Mouse (Mus musculus): ENCODE measurements around the gene Gatad2b. TPM values are rescaled to one million over a fixed set of nuclear protein-coding genes. Genes with fewer than 3 reads are reported as not detected.

The Gatad2b gene
- polyA plus RNA-seq, 1 experiment from 2014 or later: 12.1 TPM

- Histone ChIP-seq H3K9ac (ENCODE audit: low read depth, low read length) (peak within 1 kb of the TSS; percentile 92), H3K4me1 (ENCODE audit: control insufficient read depth, insufficient read depth, low read depth, low read length) (peaks cover 16% of the 10 kb centered on the region), H3K27me3 (replicated peaks; ENCODE audit: control insufficient read depth, insufficient read depth, low read length) (no peaks in the 10 kb centered on the region), H3K9me3 (ENCODE audit: control insufficient read depth, low read length) (no peaks in the 10 kb centered on the region), H3K36me3 (ENCODE audit: control insufficient read depth, insufficient read depth, low read length) (peaks cover 10% of the 10 kb centered on the region; the same call in 1 of the 2 replicates), H3K4me3 (ENCODE audit: low read length) (peak within 1 kb of the TSS; percentile 92), H3K4me2 (ENCODE audit: low read length) (peak within 1 kb of the TSS; percentile 96), H3K27ac (ENCODE audit: low read depth, low read length) (peak within 1 kb of the TSS; percentile 87)
- under 1% methylated on average over 37 of the region's 40 CpGs for WGBS
- ATAC-seq: peak; percentile 97
Measured at GRCm38 (mm10) chr3:90253653-90254418, 39.1 kb upstream of the Gatad2b start, which contains the start of gene Crtc2. Gene Crtc2, plus strand, starts transcription at chr3:90254163.

- Histone ChIP-seq H3K27ac (ENCODE audit: low read depth, low read length) (peak overlapping the region; percentile 87), H3K4me1 (ENCODE audit: control insufficient read depth, insufficient read depth, low read depth, low read length) (peaks cover 14% of the 10 kb centered on the region), H3K9me3 (ENCODE audit: control insufficient read depth, low read length) (no peaks in the 10 kb centered on the region), H3K4me2 (ENCODE audit: low read length) (peak overlapping the region; percentile 96), H3K4me3 (ENCODE audit: low read length) (peak overlapping the region; percentile 92), H3K9ac (ENCODE audit: low read depth, low read length) (peak overlapping the region; percentile 92), H3K27me3 (replicated peaks; ENCODE audit: control insufficient read depth, insufficient read depth, low read length) (no peaks in the 10 kb centered on the region), H3K36me3 (ENCODE audit: control insufficient read depth, insufficient read depth, low read length) (peaks cover 16% of the 10 kb centered on the region)
- peak; percentile 46; the same call in 1 of the 2 replicates for ATAC-seq
- WGBS: 1% methylated on average over 41 of the region's 41 CpGs
Measured at GRCm38 (mm10) chr3:90254419-90255193, 38.4 kb upstream of the Gatad2b start.

- no peak for ATAC-seq
- 20% methylated on average over 2 of the region's 2 CpGs for WGBS
- Histone ChIP-seq H3K9ac (ENCODE audit: low read depth, low read length) (peak overlapping the region; percentile 92), H3K27me3 (replicated peaks; ENCODE audit: control insufficient read depth, insufficient read depth, low read length) (no peaks in the 10 kb centered on the region), H3K4me2 (ENCODE audit: low read length) (peak overlapping the region; percentile 96), H3K4me3 (ENCODE audit: low read length) (peak overlapping the region; percentile 92), H3K36me3 (ENCODE audit: control insufficient read depth, insufficient read depth, low read length) (peaks cover 22% of the 10 kb centered on the region), H3K9me3 (ENCODE audit: control insufficient read depth, low read length) (no peaks in the 10 kb centered on the region), H3K4me1 (ENCODE audit: control insufficient read depth, insufficient read depth, low read depth, low read length) (peaks cover 14% of the 10 kb centered on the region), H3K27ac (ENCODE audit: low read depth, low read length) (no peak overlapping the region; the same call in 1 of the 2 replicates)
Measured at GRCm38 (mm10) chr3:90255194-90255565, 37.8 kb upstream of the Gatad2b start.

GRCm38 (mm10) chr3:90255784-90256353 lies 37.1 kb upstream of the Gatad2b start:
- ATAC-seq: no peak
- no peaks in the 10 kb centered on the region for H3K9me3 ChIP-seq (ENCODE audit: control insufficient read depth, low read length)
- WGBS: 94% methylated on average over 14 of the region's 14 CpGs

DNA sequence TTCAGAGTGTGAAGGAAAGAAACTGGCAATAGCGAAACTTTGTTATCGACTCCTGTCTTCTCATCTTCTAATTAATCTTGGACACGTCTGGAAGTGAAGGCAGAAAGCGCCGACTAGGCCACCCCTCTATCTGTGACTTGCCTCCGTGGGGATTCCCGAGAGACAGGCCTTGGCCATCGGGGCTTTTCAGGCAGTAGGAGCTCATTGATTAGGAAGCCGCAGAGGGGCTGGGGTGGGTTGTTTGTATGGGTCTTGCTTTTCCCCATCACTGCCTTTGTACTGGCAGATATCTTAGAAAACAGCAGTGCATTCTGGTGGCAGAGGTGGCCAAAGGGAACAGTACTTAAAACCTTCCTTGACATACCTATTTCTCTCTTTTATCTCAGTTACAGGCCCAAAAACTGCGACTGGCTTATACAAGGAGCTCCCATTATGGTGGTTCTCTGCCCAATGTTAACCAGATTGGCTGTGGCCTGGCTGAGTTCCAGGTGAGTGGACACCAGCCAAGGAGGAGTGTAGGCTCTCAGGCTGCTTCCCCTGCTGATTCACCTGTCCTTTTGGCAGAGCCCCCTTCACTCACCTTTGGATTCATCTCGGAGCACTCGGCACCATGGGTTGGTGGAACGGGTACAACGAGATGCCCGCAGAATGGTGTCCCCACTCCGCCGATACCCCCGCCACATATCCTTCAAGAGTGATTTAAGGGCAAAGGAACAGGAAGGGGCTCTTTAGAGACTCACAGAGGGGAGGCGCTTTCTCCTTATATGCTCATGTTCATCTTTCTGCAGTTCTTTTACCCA lies 36.0 kb upstream of the Gatad2b start:
- 90% methylated on average over 19 of the region's 19 CpGs for WGBS

More at GRCm38 (mm10) chr3:90255784-90256353, 37.1 kb upstream of the Gatad2b start:
- no peaks in the 10 kb centered on the region for H3K27me3 ChIP-seq (replicated peaks; ENCODE audit: control insufficient read depth, insufficient read depth, low read length)
- H3K4me1 ChIP-seq (ENCODE audit: control insufficient read depth, insufficient read depth, low read depth, low read length): peaks cover 14% of the 10 kb centered on the region
- no peak overlapping the region; the same call in 1 of the 2 replicates for H3K4me2 ChIP-seq (ENCODE audit: low read length)
- peaks cover 29% of the 10 kb centered on the region for H3K36me3 ChIP-seq (ENCODE audit: control insufficient read depth, insufficient read depth, low read length)
- no peak overlapping the region for H3K4me3 ChIP-seq (ENCODE audit: low read length)
- no peak overlapping the region for H3K9ac ChIP-seq (ENCODE audit: low read depth, low read length)
- no peak overlapping the region for H3K27ac ChIP-seq (ENCODE audit: low read depth, low read length)

GRCm38 (mm10) chr3:90258521-90258920 lies 34.5 kb upstream of the Gatad2b start:
- Histone ChIP-seq H3K27me3 (replicated peaks; ENCODE audit: control insufficient read depth, insufficient read depth, low read length) (no peaks in the 10 kb centered on the region), H3K9me3 (ENCODE audit: control insufficient read depth, low read length) (no peaks in the 10 kb centered on the region), H3K4me1 (ENCODE audit: control insufficient read depth, insufficient read depth, low read depth, low read length) (peaks cover 14% of the 10 kb centered on the region), H3K4me2 (ENCODE audit: low read length) (no peak overlapping the region), H3K4me3 (ENCODE audit: low read length) (no peak overlapping the region), H3K27ac (ENCODE audit: low read depth, low read length) (no peak overlapping the region), H3K9ac (ENCODE audit: low read depth, low read length) (no peak overlapping the region), H3K36me3 (ENCODE audit: control insufficient read depth, insufficient read depth, low read length) (peaks cover 46% of the 10 kb centered on the region)
- WGBS: 91% methylated on average over 4 of the region's 4 CpGs
- no peak for ATAC-seq

More for the DNA sequence above, 36.0 kb upstream of the Gatad2b start:
- Histone ChIP-seq H3K9ac (ENCODE audit: low read depth, low read length) (no peak overlapping the region), H3K36me3 (ENCODE audit: control insufficient read depth, insufficient read depth, low read length) (peaks cover 33% of the 10 kb centered on the region), H3K27me3 (replicated peaks; ENCODE audit: control insufficient read depth, insufficient read depth, low read length) (no peaks in the 10 kb centered on the region), H3K4me2 (ENCODE audit: low read length) (no peak overlapping the region), H3K4me3 (ENCODE audit: low read length) (no peak overlapping the region), H3K4me1 (ENCODE audit: control insufficient read depth, insufficient read depth, low read depth, low read length) (peaks cover 14% of the 10 kb centered on the region), H3K9me3 (ENCODE audit: control insufficient read depth, low read length) (no peaks in the 10 kb centered on the region), H3K27ac (ENCODE audit: low read depth, low read length) (no peak overlapping the region)
- ATAC-seq: no peak

- ATAC-seq: no peak
- peaks cover 43% of the 10 kb centered on the region for H3K36me3 ChIP-seq (ENCODE audit: control insufficient read depth, insufficient read depth, low read length)
- H3K9me3 ChIP-seq (ENCODE audit: control insufficient read depth, low read length): no peaks in the 10 kb centered on the region
- 95% methylated on average over 5 of the region's 5 CpGs for WGBS
- peaks cover 10% of the 10 kb centered on the region for H3K4me1 ChIP-seq (ENCODE audit: control insufficient read depth, insufficient read depth, low read depth, low read length)
- no peaks in the 10 kb centered on the region for H3K27me3 ChIP-seq (replicated peaks; ENCODE audit: control insufficient read depth, insufficient read depth, low read length)
- no peak overlapping the region for H3K4me3 ChIP-seq (ENCODE audit: low read length)
- H3K27ac ChIP-seq (ENCODE audit: low read depth, low read length): no peak overlapping the region
- no peak overlapping the region for H3K4me2 ChIP-seq (ENCODE audit: low read length)
- H3K9ac ChIP-seq (ENCODE audit: low read depth, low read length): no peak overlapping the region
Measured at GRCm38 (mm10) chr3:90263121-90263771, 29.7 kb upstream of the Gatad2b start.

GRCm38 (mm10) chr3:90264687-90265033 lies 28.3 kb upstream of the Gatad2b start:
- Histone ChIP-seq H3K4me2 (ENCODE audit: low read length) (peak overlapping the region; percentile 76), H3K4me1 (ENCODE audit: control insufficient read depth, insufficient read depth, low read depth, low read length) (peaks cover 10% of the 10 kb centered on the region), H3K9ac (ENCODE audit: low read depth, low read length) (peak overlapping the region; percentile 99), H3K27ac (ENCODE audit: low read depth, low read length) (peak overlapping the region; percentile 97), H3K9me3 (ENCODE audit: control insufficient read depth, low read length) (no peaks in the 10 kb centered on the region), H3K36me3 (ENCODE audit: control insufficient read depth, insufficient read depth, low read length) (peaks cover 35% of the 10 kb centered on the region), H3K4me3 (ENCODE audit: low read length) (peak overlapping the region; percentile 96), H3K27me3 (replicated peaks; ENCODE audit: control insufficient read depth, insufficient read depth, low read length) (no peaks in the 10 kb centered on the region)
- WGBS: 36% methylated on average over 10 of the region's 10 CpGs
- ATAC-seq: no peak

Measured in hindbrain, embryonic 16.5 days (tissue).